Mouse (Mus musculus) liver, embryonic 16.5 days (tissue): ENCODE data around the gene Mmp14. TPM values are rescaled to one million over a fixed set of nuclear protein-coding genes. Genes with fewer than 3 reads are reported as not detected.
A peak's percentile ranks its signal among the peaks of the same experiment; 100 is the strongest.

Experiments used
- ATAC-seq: fragments of 200-750 bp; cut with Nextera tagmentation; 2 replicates; pipeline ENCODE4 v1.8.0; 2017; ENCODE audit warnings: low read depth, mild to moderate bottlenecking, moderate number of reproducible peaks, moderate library complexity
- H3K27ac ChIP-seq: fragments of 300-500 bp; sonication (generic); 2 replicates; pipeline ENCODE4 v1.5.1; 2014; ENCODE audit warnings: mild to moderate bottlenecking, low read length
- H3K27me3 ChIP-seq: fragments of 300-500 bp; sonication (generic); 2 replicates; pipeline ENCODE4 v1.6.1; 2014; ENCODE audit warnings: low read depth, low read length, mixed read lengths; ENCODE audit not compliant: control insufficient read depth, insufficient read depth
- H3K36me3 ChIP-seq: fragments of 300-500 bp; sonication (generic); 2 replicates; pipeline ENCODE4 v1.6.1; 2014; ENCODE audit warnings: mild to moderate bottlenecking; ENCODE audit not compliant: control insufficient read depth, insufficient read depth
- H3K4me1 ChIP-seq: fragments of 300-500 bp; sonication (generic); 2 replicates; pipeline ENCODE4 v1.6.1; 2014; ENCODE audit warnings: low read depth, low read length, mixed read lengths; ENCODE audit not compliant: control insufficient read depth
- H3K4me2 ChIP-seq: fragments of 300-500 bp; sonication (generic); 2 replicates; pipeline ENCODE4 v1.6.1; 2014; ENCODE audit warnings: low read depth, low read length, mixed read lengths
- H3K4me3 ChIP-seq: fragments of 300-500 bp; sonication (generic); 2 replicates; pipeline ENCODE4 v1.5.1; 2014; ENCODE audit warnings: low read depth, mild to moderate bottlenecking, low read length
- H3K9ac ChIP-seq: fragments of 300-500 bp; sonication (generic); 2 replicates; pipeline ENCODE4 v1.6.1; 2014; ENCODE audit warnings: low read depth, low read length
- H3K9me3 ChIP-seq: fragments of 300-500 bp; sonication (generic); replicated peaks from 2 replicates; pipeline ENCODE4 v1.6.1; 2016; ENCODE audit warnings: low read length; ENCODE audit not compliant: control insufficient read depth
- WGBS: fragments of 180-500 bp; shearing (Covaris S2); extraction: QIAGEN DNeasy Blood & Tissue Kit; methylation state at CpG from one replicate; pipeline ENCODE4 v1.1.7; 2014; ENCODE audit not compliant: insufficient replicate concordance; 5-methylcytosine and 5-hydroxymethylcytosine counted together
- polyA plus RNA-seq: library from polyadenylated mRNA; unstranded; fragments of >200 nt; fragmentation: Nextera tagmentation; extraction: Ambion mirVana; gene quantifications from 2 replicates; pipeline ENCODE4 v1.2.1, GENCODE M21; 2015

Gene Mmp14
- polyA plus RNA-seq, 1 experiment from 2014 or later: 25.3 TPM

DNA sequence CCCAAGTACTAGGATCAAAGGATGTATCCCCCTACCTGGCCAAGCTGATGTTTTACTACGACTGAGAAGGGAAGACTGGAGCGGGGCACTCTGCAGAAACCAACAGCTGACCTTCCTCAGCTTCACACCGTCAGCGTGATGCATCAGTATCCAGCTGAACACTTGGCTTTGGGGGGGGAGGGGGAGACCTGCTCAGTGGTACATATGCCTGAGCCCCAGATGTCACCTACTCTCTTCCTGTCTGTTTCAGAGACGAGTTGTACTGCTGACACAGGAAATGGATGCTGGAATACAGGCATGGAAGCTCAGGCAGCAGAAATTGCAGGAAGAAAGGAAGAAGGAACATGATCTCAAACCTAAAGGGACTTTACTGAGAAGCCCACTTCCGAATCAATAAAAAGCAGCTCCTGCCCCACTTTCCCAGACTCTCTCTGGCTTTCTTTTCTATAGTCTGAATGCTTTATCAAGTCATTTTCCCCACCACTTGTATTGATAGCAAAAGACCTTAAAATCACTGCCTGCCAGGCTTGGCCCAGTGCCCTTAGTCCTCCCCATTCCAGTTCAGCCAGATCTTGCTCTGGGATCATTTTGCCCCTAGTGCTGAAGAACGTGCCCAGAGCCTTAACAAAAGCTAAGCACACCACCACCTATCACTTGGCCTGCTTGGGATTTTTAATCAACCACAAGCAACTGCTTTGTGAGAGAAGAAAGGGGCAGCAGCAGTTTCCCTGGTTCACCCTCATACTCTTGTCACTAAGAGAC is 1.9 kb upstream of the Mmp14 start:
- H3K9ac ChIP-seq: no peak overlapping the region
- no peaks in the 10 kb centered on the region for H3K9me3 ChIP-seq
- ATAC-seq: no peak
- H3K27me3 ChIP-seq: peaks cover 38% of the 10 kb centered on the region
- H3K27ac ChIP-seq: peak overlapping the region; percentile 12; the same call in 1 of the 2 replicates
- peaks cover 58% of the 10 kb centered on the region for H3K4me1 ChIP-seq
- H3K36me3 ChIP-seq: no peaks in the 10 kb centered on the region; the same call in 1 of the 2 replicates
- WGBS: 54% methylated on average over 7 of the region's 7 CpGs
- no peak overlapping the region for H3K4me3 ChIP-seq
- H3K4me2 ChIP-seq: no peak overlapping the region

- no peaks in the 10 kb centered on the region; the same call in 1 of the 2 replicates for H3K36me3 ChIP-seq
- H3K9ac ChIP-seq: peak overlapping the region; percentile 24; the same call in 1 of the 2 replicates
- peaks cover 38% of the 10 kb centered on the region for H3K27me3 ChIP-seq
- peaks cover 48% of the 10 kb centered on the region for H3K4me1 ChIP-seq
- H3K4me2 ChIP-seq: peak overlapping the region; percentile 68
- WGBS: 12% methylated on average over 18 of the region's 18 CpGs
- H3K4me3 ChIP-seq: peak overlapping the region; percentile 64
- no peaks in the 10 kb centered on the region for H3K9me3 ChIP-seq
- H3K27ac ChIP-seq: peak overlapping the region; percentile 73
- no peak for ATAC-seq
Observed at GRCm38 (mm10) chr14:54430406-54431145, 836 bp upstream of the Mmp14 start.

DNA sequence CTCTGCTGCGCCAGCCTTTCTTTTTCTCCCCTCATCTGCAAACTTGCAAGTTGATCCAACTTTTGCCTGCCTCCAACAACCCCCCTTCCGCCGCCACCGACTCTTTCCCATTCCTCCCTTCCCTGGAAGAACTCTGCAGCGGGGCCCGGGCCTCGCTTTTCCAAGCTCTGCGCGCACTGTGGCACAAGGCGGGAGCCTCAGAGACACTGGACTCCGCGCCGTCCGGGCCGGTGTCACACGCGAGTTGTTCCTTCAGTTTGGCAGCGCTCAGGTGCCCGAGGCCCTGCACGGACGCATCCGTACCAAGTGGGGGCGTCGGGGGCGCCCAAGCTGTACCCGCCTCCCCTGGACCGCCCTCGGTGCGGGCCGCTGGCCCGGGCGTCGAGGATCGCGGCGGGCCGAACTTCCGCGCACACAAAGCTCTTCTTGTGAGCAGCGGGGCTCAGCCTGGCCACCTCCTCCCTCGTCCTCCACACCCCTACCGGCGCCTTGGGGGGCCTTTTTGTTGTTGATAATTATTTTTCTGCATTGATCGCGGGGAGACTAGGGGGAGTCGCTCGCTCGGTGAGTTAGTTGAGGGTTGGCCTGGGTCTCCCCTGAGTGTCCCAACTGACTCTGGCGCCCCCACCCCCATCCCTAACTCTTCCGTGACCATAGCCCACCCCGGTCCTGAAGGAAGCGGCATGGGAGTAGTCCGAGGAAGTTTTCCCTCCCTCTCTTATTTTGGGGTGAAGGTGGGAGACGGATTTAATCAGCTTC is 845 bp downstream of the Mmp14 start:
- Histone ChIP-seq H3K4me1 (peaks cover 42% of the 10 kb centered on the region), H3K27me3 (peaks cover 38% of the 10 kb centered on the region), H3K9me3 (no peaks in the 10 kb centered on the region), H3K36me3 (no peaks in the 10 kb centered on the region; the same call in 1 of the 2 replicates), H3K9ac (peak overlapping the region; percentile 71), H3K27ac (peak overlapping the region; percentile 63), H3K4me3 (peak overlapping the region; percentile 64), H3K4me2 (peak overlapping the region; percentile 68)
- peak; percentile 11; the same call in 1 of the 2 replicates for ATAC-seq
- WGBS: 4% methylated on average over 54 of the region's 54 CpGs

- H3K36me3 ChIP-seq: no peaks in the 10 kb centered on the region; the same call in 1 of the 2 replicates
- H3K4me3 ChIP-seq: peak overlapping the region; percentile 64
- H3K9me3 ChIP-seq: no peaks in the 10 kb centered on the region
- 0 out of 2 replicates have a peak overlapping the region, but pooled peaks have one; percentile 3 for H3K27ac ChIP-seq
- no peak for ATAC-seq
- H3K27me3 ChIP-seq: peaks cover 38% of the 10 kb centered on the region
- 18% methylated on average over 17 of the region's 17 CpGs for WGBS
- H3K4me1 ChIP-seq: peaks cover 36% of the 10 kb centered on the region
- peak overlapping the region; percentile 71 for H3K9ac ChIP-seq
- H3K4me2 ChIP-seq: peak overlapping the region; percentile 68
Observed at GRCm38 (mm10) chr14:54432837-54433830, 1.7 kb downstream of the Mmp14 start.

DNA sequence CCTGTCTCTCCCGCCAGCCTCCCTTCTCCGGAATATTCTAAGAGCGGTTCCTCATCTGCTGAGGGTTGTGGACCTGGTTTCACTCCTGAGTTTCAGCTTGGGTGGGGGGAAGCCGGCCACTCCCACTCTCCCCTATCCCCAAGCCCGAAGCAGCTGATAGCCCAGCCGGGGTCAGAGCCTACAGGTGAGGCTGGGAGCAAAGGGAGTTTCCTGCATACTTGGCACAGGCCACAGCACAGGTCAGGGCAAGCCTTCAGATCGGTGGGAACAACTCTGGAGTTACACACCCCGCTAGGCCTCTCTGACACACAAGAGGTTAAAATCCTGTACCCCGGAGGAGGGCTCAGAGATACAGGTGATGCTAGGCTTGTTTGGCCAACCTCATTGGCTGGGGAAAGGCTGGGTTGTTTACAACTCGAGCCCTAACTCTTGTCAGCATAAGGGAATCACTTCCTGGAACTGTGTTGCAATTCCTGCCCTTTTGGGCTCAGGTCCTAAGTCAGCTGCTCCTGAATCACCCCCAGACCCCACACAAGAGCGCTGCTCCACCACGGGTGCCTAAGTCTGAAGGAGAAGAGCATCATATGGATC is 2.6 kb downstream of the Mmp14 start:
- peaks cover 2% of the 10 kb centered on the region; the same call in 1 of the 2 replicates for H3K36me3 ChIP-seq
- ATAC-seq: peak; percentile 35
- H3K4me2 ChIP-seq: peak overlapping the region; percentile 68
- H3K4me1 ChIP-seq: peaks cover 33% of the 10 kb centered on the region
- peaks cover 38% of the 10 kb centered on the region for H3K27me3 ChIP-seq
- no peaks in the 10 kb centered on the region for H3K9me3 ChIP-seq
- 45% methylated on average over 12 of the region's 12 CpGs for WGBS
- peak overlapping the region; percentile 64; the same call in 1 of the 2 replicates for H3K4me3 ChIP-seq
- H3K27ac ChIP-seq: peak overlapping the region; percentile 12; the same call in 1 of the 2 replicates
- H3K9ac ChIP-seq: no peak overlapping the region

DNA sequence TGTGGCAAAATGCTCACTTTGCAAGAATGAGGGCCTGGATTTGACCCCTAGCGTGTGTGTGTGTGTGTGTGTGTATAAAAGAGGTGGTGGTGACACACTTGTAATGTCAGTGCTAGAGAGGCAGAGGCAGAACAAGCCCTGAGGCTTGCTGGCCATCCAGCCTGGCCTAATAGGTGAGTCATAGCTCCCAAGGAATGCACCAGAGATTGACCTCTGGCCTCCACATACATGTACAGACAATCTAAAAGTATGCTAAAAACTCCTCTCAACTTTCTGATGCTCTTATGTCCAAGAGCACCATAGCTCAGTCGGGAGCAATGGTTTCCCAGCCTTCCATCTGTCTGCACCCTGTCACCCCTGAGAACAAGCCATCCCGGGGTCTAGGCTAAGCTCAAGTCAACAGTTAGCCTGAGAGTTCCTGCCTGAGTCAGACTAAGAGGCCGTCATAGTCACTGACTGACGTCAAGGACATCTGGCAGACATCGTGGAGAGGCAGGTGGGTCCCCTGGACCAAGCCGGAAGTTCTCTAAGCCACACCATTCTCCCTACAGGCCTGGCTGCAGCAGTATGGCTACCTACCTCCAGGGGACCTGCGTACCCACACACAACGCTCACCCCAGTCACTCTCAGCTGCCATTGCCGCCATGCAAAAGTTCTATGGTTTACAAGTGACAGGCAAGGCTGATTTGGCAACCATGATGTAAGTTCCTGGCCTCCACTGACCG is 3.9 kb downstream of the Mmp14 start:
- ATAC-seq: no peak
- peaks cover 37% of the 10 kb centered on the region for H3K27me3 ChIP-seq
- WGBS: 67% methylated on average over 11 of the region's 11 CpGs

GRCm38 (mm10) chr14:54439155-54439554 is 7.7 kb downstream of the Mmp14 start:
- H3K27ac ChIP-seq: no peak overlapping the region
- WGBS: 75% methylated on average over 12 of the region's 12 CpGs
- H3K9ac ChIP-seq: no peak overlapping the region
- H3K9me3 ChIP-seq: no peaks in the 10 kb centered on the region
- H3K27me3 ChIP-seq: peaks cover 4% of the 10 kb centered on the region; the same call in 1 of the 2 replicates
- no peak for ATAC-seq
- no peak overlapping the region for H3K4me2 ChIP-seq
- H3K4me1 ChIP-seq: peaks cover 2% of the 10 kb centered on the region; the same call in 1 of the 2 replicates
- no peak overlapping the region for H3K4me3 ChIP-seq
- peaks cover 2% of the 10 kb centered on the region; the same call in 1 of the 2 replicates for H3K36me3 ChIP-seq

More for the DNA sequence above, 3.9 kb downstream of the Mmp14 start:
- H3K4me3 ChIP-seq: no peak overlapping the region
- H3K4me1 ChIP-seq: peaks cover 30% of the 10 kb centered on the region
- H3K9ac ChIP-seq: no peak overlapping the region
- no peak overlapping the region for H3K4me2 ChIP-seq
- peaks cover 2% of the 10 kb centered on the region; the same call in 1 of the 2 replicates for H3K36me3 ChIP-seq
- no peaks in the 10 kb centered on the region for H3K9me3 ChIP-seq
- no peak overlapping the region for H3K27ac ChIP-seq
